Mouse (Mus musculus) stomach, postnatal 0 days (tissue): ENCODE measurements around the gene Gm28729.

ENCODE experiments used
- CTCF ChIP-seq: IDR thresholded peaks from 2 replicates; pipeline ENCODE4 v1.5.1; 2016; ENCODE audit warnings: antibody characterized with exemption, low read depth, mild to moderate bottlenecking, moderate library complexity
- EP300 ChIP-seq: optimal IDR thresholded peaks from 2 replicates; pipeline ENCODE3; 2016; ENCODE audit warnings: antibody characterized with exemption

GRCm38 (mm10) chr9:96563501-96563900 is 38.4 kb upstream of the Gm28729 start:
- TF ChIP-seq EP300 (no peak), CTCF (peak; percentile 27; the same call in 1 of the 2 replicates)
